Mouse (Mus musculus) left cerebral cortex, adult 9 months (tissue): ENCODE results near the gene Acp5.
"Not testable (repeated sequence)": the region's sequence is repeated elsewhere in the genome, so short reads cannot be mapped to it uniquely, and the experiment has no call there.

Source experiments
- DNase-seq, 2 experiments: peaks; one replicate each; pipeline ENCODE4 v3.0.0; 2022; ENCODE audit warnings: low spot score in 2 of 2

Acp5 gene

DNA sequence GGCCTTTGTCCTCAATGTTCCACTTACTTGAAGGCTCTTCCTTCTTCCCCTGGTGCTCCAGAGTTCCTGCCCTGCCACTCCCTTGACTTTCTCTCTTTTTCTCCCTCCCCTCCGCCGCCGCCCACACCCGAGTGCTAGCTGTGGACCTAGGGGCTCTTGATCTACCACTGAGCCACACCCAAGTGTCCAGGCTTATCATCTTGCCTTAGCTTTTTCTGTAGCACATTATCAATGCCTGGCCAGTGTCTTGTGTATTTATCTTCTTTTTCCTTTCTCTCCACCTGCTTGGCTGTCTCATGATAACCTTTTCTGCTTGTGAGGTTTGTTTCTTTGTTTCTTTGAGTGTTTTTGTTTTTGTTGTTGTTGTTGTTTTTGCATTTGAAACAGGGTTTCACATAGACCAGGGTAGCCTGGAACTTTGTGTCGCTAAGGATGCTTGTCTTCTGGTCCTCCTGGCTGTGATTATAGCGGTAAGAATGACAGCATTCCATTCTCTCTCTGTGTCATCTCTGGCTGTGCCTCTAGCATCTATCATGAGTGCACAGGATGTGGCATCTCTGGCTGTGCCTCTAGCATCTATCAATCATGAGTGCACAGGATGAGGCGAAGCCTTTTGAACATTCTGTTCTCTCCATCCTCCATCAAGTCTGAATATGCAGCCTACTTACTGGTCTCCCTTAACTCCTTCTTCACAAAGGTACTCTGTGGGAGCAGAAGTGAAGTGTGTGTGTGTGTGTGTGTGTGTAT lies at the start of gene Acp5:
TSS of gene Acp5 (minus strand) at position 68 of the 747 bp plus-strand sequence.
- no peak for DNase-seq

DNA sequence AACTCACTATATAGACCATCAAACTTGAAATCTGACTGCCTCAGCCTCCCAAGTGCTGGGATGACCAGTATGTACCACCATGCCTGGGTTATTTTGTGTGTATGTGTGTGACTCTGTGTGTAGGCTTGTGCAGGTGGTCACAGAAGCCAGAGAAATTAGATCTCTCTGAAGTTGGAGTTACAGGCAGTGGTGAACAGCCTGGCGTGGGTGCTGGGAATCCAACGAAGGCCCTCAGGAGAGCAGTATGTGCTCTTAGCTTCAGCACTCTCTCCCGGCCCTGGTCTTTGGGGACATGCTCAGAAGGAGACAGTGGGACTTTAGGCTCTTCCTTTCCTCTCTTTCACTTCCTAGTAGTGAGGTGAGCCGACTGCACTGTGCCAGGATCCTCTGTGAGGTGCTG lies 36.8 kb upstream of the Acp5 start:
- no peak for DNase-seq

DNA sequence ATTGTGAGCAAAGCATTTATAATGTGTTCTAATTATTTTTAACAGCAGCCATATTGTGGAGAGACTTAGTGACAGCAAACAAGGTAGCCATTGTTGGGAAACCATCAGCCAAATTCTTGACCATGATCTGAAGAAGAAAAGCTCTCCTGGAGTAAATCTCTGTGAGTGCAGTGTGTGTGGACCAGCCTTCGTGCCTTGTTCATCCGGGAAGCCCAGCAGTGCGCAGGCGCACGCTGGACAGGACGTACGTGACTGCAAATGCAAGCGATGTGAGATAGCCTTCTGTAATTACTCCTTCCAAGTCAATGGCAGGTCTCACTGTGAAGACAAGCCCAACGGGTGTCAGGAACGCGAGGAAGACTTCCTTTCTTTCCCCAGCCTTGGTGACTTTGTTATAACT lies 33.8 kb upstream of the Acp5 start:
- no peak for DNase-seq

DNA sequence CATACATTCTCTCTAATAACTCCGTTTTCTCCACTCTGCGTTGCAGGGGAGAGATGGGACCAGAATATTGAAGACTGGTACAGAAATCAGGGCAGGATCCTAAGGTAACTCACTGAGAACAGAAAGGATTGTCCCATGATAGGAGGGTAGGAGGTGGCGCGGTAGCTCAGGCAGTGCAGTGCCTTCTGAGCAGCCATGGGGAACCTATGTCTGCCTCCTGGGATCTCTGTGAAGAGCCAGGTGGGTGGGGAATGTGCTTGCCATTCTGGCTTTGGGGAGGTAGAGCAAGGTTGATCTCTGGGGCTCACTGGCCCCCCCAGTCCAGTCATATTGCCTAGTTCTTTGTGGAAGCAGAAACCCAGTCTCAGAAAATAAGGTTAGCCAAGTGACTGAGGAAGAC lies 32.2 kb upstream of the Acp5 start:
- DNase-seq, result no peak

DNA sequence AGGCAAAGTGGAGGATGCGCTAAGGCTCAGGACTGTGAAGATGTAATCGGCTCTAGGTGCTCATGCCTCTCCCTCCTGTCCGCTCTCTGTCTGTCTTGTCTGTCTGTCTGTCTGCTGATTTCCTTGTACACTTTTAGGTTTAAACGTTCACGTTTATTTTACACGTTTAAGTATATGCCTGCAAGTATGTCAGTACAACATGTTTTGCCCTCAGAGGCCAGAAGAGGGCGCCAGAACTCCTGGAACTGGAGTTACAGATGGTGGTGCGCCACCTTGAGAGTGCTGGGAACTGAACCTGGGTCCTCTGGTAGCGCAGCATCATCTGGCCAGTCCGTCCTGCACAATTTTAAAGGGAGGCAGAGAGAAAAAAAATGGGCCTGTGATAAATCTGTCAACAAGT lies 31.2 kb upstream of the Acp5 start:
- no peak for DNase-seq

DNA sequence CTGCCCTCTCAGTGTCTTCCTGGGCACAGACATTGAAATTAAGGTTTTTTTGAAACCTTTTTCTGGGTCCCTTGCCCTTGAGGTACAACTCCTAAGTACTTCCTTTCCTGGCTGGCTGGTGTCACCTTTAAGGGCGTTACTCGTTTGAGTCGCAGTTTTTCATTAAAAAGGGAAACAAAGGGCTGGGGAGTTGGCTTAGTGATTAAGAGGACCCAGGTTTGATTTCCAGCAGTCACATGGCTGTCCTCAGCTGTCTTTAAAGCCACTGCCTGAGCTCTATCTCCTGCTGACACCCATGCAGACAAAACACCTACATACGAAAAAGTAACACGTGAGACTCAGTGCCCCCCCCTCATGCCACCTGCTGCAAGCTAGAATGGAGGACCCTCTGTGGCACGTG lies 30.5 kb upstream of the Acp5 start:
- DNase-seq, result no peak

DNA sequence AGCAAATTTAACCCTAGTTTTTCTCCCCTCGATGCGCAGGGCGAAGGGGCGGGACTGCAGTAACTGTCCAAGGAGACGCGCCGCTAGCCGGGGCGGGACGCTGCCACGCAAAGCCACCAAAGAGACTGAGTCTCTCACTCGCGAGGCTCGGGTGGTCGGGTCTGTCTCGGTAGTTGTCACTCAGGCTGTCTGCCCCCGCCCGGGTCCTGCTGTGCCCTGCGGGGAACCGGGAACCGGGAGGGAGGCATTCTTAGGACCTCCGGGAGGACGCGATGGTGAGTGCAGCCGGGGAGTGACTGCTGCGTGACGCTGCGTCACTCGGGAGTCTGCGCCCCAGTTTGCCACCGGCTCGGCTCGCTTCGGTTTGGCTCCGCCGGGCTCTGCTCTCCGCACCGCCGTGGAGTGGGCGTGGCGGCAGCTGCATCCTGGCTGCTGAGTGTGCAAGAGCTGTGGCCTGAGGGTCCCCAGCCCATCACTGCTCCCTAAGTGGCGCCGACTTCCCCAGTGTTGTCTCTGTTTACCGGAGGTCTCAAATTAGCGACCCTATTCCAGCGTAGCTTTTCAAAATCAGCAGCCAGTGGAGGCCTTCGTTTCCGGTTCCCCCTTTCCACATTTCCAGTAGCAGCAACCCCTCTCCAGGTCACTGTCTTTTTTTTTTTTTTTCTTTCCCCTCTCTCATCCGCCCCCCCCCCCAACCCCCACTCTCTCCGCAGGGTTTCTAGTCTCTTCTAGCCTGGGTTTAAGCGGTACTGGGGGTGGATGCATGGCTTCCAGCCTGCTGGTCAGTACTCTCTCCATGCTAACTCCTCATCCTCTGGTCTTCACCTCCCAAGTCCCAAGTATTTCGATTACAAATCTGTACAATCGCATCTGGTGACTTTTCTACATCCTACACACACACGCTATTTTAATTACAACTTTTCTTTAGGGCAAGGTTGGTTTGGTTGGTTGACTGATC lies 29.5 kb upstream of the Acp5 start:
- DNase-seq, result peak in 1 of 2 experiments; percentile 48

DNA sequence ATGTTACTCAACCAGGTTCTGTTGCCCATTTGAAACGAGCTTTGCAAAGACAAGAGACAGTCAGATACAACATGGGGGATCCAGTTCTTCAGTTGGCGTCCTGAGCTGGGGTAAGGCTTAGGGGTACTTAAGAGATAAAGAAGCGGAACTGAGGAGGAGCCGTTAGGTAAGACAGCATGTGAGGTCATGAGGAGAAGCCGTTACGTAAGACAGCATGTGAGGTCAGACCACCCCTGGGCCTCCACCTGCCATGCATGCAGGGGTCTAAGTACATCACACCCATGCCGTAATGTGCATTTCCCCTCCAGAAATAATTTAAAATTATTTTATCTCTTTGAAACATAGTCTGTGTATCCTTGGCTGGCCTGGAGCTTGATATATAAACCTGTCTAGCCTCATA lies 27.4 kb upstream of the Acp5 start:
- DNase-seq, result no peak

DNA sequence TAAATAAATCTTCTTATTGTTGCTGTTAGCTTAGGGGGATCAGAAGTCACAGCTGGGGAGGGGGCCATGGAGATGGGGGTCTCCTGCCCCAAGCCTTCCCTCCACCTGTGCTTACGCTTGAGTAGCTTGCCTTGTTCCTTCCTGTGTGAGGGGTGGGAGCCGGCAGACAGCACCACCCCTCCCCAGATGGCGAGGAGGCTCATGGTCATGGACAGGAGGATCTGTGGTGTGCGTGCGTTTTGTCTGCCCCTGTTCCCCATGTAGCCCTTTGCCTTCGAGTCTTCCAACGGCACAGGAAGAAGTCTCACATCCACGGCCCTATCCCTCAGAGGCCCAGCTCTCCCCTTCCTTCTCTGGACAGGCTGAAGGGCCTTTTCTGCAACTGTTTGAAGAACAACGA lies 26.8 kb upstream of the Acp5 start:
- no peak for DNase-seq

DNA sequence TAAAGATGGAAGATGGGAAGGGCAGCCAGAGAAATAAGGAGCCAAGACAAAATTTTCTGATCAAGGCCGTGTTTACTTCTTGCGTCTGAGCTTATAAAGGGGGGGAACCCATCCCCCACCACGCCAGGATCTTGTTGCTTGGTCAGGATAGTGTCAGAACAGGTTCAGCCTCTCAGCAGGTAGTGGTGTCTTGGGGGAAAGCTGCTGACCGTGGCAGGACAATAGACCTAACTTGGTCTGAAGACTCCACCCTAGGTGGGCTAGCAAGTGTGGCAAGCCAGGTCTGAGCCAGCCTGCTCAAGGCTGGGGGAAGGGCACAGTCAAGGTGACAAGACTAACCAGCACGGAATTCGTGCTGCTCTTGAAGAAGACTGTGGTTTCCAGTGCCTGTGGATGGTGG lies 25.8 kb upstream of the Acp5 start:
- no peak for DNase-seq

DNA sequence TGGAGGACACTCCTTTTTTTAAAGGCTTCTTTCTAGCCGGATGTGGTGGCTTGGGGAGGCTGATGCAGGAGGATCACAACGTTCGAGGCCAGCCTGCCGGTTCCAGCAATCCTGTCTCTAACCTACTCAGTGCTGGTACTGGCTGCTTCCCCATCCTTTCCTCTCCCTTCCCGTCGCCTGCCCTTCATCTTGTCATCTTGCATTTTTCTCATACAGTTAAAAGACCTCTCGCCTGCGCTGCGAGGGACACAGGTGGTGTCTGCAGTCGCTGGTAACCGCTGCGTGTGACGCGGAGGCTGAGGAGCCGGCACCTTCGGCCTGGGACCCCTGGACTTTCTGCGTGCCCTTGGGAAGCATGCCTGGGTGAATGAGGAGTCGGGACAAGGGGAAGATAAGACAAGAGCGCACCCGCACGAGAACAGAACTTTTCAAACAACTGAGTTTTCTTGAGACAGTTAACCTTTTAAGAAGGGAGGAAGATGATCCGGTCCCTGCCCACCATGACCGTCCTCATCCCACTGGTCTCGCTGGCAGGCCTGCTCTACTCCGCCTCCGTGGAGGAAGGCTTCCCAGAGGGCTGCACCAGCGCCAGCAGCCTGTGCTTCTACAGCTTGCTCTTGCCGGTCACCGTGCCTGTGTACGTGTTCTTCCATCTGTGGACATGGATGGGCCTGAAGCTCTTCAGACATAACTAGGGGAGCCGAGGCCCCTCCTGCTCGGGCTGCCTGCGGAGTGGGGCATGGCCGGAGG lies 22.2 kb upstream of the Acp5 start:
- DNase-seq, result peak in 1 of 2 experiments; percentile 7

DNA sequence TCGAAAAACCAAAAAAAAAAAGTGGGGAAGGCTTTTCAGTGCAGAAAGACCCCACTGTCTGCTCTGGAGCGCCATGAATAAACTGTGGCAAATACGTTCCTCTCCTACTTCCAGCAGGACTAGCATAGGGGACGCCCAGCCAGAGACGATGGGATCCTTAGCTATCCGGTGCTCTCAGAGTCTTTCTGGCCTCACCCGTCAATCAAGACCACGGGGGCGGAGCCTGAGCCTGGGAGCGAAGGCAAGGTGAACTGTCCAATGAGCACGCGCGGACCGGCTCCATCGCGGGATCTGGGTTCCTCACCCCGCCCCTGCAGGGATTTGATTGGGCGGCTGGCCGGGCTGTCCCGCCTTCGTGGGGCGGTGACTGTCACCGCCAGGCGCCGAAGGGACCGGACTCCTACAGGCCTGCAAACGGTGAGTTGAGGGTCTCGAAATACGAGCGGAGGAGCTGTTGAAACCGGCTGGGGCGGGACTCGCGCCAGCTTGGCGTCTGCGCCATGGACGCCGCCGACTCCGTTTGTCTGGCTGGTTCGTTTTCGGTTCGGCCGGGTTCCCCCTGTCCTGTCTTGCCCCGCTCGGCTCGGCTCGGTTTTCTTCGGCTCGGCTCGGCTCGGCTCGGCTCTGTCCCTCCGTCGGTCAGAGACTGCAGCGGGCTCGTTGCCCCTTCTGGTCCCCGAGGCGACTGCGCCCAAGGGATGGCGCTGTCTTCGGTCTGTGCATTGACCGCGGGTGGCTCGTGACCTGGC lies 21.2 kb upstream of the Acp5 start, which contains the start of gene Pigyl:
TSS of gene Pigyl (plus strand) at position 350 of the 749 bp plus-strand sequence.
- peak; percentile 95 to 98 for DNase-seq

DNA sequence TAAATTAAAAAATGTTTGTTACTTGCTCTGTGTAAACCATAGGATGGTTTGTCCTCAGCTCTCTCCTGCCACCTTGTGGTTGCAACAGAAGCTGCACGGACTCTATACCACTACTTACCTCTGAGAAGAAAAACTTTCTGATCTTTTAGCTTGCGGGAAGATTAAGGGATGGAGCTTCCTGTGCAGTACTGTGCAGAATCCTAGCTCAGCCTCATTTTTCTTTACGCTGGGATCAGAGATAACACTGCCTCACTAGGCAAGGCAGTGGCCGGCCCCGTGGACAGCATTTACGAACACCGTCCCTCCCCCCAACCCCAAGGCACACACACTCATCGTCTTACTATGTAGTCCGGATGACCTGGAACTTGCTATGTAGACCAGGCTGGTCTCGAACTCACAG lies 20.1 kb upstream of the Acp5 start:
- peak in 1 of 2 experiments; percentile 75 for DNase-seq

DNA sequence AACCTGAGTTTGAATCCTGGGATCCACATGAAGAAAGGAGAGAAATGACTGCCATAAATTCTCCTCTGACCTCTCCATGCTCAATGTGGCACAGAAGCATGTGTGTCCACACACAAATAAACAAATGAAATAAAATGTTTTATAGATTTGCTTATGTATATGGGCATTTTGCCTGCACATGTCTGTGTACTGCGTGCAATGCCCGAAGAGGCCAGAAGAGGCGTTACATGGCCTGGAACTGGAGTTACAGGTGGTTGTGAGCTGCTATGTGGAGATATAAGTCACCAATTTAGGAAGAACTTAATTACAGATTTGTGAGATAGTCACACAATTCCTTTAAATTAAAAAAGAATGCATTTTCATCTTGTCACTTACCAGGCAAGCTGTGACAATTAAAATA lies 18.3 kb upstream of the Acp5 start:
- DNase-seq, result no peak

DNA sequence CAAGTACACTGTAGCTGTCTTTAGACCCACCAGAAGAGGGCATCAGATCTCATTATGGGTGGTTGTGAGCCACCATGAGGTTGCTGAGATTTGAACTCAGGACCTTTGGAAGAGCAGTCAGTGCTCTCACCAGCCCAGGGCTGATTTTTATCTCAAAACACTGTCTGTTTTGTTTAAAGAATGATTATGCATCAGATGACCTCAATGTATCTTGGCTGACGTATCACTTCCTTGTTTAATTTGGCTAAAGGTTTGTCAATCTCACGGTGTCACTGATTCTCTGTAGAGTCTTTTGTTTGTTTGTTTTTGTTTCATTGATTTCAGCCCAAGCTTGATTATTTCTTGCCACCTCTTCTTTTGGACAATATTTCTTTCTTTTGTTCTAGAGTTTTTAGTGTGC lies 15.4 kb upstream of the Acp5 start:
- no peak for DNase-seq

DNA sequence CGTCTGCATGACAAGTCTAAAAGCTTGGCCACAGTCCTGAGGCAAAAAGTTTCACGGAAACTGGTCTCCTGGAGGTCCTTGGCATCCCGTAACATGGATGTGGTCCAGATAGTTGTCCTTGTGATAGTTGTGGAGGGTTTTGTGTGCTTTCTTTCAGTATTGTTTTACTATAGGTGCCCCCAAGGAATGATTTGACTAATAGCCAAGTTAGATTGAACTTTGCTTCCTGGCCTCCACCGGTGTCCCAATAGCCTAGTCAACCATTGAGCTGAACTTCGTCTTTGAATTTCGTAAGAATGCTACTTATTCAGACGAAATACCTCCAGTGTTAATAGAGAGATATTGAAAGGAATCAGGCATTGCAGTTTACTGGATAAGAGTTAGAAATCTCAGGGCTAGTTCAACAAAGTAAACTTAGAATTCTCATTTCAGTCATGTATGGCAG lies 14.8 kb upstream of the Acp5 start:
- not testable (repeated sequence) for DNase-seq

DNA sequence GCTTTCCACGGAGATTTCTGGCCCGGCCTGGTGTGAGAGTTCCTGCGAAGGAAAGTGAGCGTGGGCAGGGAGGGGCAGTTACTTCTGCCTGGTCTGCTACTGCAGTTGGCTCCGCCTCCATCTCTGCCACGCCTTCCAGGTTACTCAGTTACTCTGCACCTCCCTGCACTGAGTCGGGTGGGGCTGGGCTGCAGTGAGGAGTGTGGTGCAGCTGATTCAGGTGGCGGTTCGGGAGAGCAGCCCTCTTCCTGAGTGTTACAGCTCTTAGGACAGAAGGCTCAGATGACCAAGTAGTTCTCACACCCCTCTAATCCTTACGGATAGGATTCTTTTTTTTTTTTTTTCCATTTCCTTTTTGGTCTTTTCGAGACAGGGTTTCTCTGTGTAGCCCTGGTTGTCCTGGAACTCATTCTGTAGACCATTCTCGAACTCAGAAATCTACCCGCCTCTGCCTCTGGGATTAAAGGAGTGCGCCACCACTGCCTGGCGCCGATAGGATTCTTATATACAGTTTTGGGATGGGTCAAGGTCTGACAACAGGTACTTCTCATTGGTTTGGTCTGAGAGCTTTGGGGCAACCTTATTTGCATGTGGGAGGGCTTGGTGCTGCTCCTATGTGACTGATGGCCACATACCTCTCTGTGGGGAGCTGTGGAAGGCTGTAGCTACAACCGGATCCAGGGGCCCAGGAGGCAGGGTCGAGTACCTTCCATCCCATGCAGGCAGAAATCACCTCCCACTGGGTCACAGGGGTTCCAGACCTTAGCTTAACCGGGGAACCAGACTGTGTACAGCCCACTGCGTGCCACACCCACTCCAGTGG lies 14.1 kb upstream of the Acp5 start:
- DNase-seq, result no peak

DNA sequence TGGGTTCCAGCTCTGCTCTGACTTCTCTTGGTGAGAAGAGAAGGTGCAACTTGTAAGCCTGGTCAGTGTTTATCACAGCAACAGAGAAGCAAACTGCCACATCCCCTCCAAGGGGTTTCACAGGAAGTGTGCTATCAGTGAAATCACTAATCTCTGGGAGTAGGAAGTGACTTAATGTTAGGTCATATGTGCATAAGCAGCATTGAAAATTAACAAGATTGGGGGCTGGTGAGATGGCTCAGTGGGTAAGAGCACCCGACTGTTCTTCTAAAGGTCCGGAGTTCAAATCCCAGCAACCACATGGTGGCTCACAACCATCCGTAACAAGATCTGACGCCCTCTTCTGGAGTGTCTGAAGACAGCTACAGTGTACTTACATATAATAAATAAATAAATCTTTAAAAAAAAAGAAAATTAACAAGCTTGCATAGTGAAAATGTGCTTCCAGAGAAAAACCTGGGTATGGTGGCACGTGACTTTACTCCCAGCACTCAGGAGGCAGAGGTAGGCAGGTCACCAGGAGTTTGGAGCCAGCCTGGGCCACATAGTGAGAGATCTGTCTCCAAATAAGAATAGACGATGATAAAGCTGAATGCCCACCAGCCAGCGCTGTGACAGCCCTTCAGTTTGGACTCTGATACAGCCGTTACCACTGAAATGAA lies 8.9 kb upstream of the Acp5 start:
- no peak for DNase-seq

DNA sequence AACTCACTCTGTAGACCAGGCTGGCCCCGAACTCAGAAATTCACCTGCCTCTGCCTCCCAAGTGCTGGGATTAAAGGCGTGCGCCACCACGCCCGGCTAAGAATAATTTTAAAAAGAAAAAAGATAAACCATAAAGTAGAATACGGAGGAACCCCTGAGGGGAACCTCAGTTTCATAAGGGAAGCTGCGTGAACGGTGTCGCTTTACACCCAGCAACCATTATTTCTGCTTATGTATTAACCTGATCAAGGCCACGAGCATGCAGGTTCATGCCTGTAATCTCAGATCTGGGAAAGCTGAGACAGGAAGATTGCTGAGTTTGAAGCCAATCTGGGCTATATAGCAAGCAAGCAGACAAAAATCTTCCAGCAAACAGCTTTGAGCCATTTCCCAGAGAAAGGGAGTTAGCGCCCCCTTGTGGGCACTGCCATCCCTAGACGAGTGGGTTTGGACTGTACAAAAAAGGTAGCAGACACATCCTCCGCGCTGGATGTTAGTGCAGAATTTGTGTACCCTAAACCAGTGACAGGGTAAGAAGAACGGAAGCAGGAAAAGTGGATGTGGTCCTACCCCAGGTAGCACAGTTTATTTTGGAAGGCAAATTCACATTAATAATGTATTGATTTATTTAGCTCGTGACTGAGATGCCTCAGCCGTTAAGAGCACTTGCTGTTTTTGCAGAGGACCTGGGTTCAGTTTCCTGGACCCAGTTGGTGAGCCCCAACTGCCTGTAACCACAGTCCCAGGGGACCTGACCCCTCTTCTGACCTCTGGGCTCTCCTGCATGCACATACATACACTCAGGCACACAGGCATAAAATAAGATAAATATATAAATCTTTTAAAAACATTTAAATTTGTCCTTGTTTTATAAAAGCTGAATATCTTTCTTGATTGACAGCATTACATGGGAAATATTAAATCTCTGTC lies 7.9 kb upstream of the Acp5 start:
- DNase-seq, result peak in 1 of 2 experiments; percentile 92
